Mouse (Mus musculus) kidney, adult 11 months (tissue): Measurements from ENCODE around the gene Gm11444.
A peak's percentile ranks its signal among the peaks of the same experiment; 100 is the strongest.

ENCODE experiments used
- DNase-seq: peaks from one replicate; pipeline ENCODE4 v3.0.0; 2022

The Gm11444 gene

DNA sequence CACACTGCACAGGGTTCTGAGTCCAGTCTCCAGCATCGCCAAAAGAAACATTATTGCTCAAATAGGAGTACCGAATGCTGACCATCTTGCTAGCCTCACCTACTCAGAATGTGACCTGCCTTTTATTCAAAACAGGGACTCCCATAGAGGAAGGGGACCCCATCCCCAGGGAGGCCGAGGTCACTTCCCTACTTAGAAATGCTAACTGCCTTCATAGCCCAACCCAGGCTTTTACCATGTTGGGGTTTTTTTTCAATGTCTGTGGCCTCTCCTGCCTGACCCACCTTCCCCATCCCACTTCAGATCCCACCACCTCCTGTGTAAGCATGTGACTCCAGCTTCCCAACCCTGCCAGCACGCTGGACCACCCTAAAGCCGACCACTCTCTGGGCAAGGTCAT, 38.5 kb downstream of the Gm11444 start:
- DNase-seq: no peak

DNA sequence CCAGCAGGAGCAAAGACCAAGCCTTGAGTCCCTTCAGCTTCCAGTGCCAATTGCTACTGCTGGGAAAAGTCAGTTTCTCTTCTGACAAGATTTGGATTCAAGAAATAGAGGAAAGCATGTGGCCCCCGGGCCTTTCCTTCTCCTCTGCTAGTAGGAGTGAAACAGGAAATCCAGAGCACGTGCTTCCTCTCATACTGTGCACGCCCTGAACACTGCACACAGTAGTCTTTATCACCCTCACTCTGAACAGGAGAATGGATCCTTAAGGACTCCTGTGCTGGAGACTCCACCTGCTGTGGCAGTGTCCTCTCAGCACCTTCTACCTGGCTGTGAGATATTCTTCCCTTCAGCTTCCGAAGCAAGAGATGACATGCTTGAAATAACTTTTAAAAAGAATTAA, 38.9 kb downstream of the Gm11444 start:
- DNase-seq: no peak

GRCm38 (mm10) chr11:85807353-85807752, 42.8 kb downstream of the Gm11444 start:
- peak; percentile 42 for DNase-seq

DNA sequence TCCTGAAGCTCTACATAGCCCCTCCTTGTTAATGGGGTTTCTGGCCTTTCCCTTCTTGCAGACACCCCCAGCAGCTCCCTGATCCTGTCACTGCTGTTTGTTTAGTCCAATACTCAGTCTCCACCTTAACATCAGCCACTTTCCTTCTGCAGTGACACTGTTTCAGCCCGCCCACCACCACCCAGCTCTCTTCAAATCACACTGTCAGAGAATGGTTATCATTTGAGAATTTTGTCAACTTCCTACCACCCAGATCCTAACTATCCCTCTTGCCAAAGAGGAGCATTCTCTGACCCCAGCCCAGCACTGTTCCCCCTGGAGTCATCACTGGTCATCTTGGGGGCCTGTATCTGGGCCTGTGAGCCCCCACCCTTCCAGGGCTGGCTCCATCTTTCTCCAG, 44.4 kb downstream of the Gm11444 start:
- DNase-seq: no peak

DNA sequence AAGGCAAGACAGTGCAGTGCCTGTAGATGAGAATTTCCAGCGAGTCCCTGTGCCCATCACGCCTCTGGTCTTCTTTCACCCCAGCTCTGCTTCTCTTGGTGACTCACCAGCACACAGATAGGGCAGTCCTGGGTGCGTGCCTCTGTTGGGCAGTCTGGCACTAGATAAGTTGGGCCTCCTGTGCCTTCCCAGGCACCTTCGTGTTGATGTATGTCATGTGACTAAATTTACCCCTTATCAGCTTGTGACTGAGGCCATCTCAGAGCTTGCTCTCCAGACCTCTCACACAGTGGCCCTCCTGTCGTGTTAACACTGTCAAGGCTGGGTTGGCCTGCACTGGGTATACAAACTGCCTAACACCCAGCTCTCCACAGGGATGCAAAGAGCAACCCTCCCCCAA, 46.1 kb downstream of the Gm11444 start:
- DNase-seq: no peak

DNA sequence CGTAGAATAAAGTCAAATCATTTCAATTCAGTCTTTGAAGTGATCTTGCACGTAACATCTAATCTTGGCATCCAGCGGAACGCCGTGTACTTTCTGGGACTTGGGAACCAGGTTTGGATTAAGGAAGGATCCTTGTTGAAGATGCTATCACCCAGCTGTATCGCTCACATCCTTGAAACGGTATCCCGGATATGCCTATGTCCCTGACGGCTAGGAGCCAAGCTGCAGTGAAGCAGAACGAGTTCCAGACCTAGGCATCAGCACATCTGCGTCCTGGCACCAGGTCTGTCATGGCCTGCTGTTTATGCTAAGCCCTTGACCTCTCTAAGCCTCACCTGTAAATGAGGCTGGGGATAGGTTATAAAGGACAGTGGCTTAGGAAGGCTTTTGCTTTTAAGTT, 49.8 kb downstream of the Gm11444 start:
- peak; percentile 40 for DNase-seq

DNA sequence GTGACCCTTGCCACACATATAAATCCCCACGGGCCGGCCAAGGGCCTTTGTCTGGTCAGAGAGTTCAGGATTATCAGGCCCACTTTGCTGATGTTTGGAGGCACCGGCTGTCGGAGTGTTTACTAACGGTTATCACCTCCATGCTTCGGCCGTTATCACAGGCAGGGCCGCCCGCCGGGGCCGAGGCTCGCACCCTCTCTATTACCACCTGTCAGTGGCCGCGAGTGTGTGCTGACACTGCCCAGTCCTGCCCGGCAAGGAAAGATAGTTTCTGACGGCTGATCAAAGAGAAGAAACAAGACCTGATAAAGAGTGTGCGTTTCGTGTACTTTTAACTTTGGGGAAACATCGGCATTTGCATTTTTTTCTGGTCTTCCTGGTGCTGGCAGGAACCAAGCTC, 50.3 kb downstream of the Gm11444 start:
- DNase-seq: no peak

GRCm38 (mm10) chr11:85799456-85799855, 50.7 kb downstream of the Gm11444 start:
- DNase-seq: no peak
